Mouse (Mus musculus): ENCODE measurements around the gene Cdca3.

DNA sequence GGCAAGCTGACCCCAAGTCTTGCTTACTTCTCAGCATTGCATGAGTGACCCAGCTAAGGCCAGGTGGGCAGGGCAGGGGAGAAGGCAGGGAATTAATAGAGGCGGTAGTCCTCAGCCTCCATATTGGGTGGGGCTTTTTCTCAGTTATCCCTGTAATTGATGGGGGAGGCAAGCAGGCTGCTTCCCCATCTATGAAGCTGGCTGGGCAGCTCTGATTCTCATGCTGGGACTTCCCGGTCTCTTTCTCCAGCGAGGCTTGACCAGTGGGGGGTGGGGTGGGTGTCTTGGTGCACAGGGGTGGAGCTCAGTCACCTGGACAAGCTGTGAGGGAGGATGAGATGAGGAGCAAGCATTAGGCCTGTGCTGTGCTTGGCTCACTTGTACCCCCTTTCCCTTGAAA lies 32.5 kb downstream of the Cdca3 start:
- TF ChIP-seq POLR2A (IDR thresholded peaks at IDR 0.05; ENCODE audit: control insufficient read depth, low read depth, low read length) (no peak), CTCF (IDR thresholded peaks at IDR 0.05; ENCODE audit: control insufficient read depth, insufficient read depth, insufficient replicate concordance, low read depth, low read length) (no peak)

All from testis, adult 2 months (tissue).